Mouse (Mus musculus) embryo, embryonic 10 days (tissue): Measurements from ENCODE around the gene Cenpq.
A peak's percentile ranks its signal among the peaks of the same experiment; 100 is the strongest.

Experiments
- DNase-seq: peaks from one replicate; pipeline ENCODE4 v3.0.0-alpha.2; 2015; ENCODE audit warnings: low spot score

The Cenpq gene

GRCm38 (mm10) chr17:40934420-40935231 is at the start of gene Cenpq, which contains the start of gene Mut:
Cenpq (minus strand) TSS chr17:40935047.
Mut (plus strand) TSS chr17:40934685.
- DNase-seq: peak; percentile 99

GRCm38 (mm10) chr17:40977914-40978313 is 43.1 kb upstream of the Cenpq start:
- DNase-seq: no peak

DNA sequence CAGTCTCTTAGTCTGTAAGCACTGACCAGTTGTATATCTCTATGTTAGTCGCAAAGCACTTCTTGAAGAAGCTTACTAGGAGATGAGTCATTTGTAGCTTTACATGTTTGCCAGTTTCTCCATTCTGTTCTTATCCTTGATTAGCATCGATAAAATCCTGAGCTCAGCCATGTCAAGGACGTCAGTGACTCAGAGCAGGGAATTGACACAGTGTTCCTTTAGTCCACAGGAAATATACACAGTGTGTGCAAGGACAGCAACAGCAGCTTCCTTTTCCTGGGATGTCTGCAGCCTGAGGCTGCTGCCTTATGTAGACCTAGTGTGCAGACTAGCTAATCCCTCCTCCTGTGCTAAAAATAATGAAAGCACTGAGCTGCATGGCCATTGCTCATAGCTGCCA is 13.7 kb upstream of the Cenpq start:
- DNase-seq: no peak

GRCm38 (mm10) chr17:40933985-40934384 is 862 bp downstream of the Cenpq start:
- no peak for DNase-seq

DNA sequence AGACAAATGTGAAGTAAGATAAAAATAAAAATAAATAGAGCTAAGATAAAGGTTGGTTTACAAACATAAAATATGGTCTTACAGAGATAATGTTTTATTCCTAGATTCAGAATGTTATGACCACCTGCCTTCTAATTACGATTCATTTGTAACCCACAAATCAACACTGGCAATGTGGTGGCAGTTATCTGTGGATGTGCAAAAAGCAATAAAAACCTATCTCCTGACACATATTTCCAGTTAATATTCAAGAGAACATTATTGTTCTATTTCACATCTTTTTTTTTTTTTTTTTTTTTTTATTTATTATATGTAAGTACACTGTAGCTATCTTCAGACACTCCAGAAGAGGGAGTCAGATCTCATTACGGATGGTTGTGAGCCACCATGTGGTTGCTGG is 19.3 kb downstream of the Cenpq start:
- no peak for DNase-seq

DNA sequence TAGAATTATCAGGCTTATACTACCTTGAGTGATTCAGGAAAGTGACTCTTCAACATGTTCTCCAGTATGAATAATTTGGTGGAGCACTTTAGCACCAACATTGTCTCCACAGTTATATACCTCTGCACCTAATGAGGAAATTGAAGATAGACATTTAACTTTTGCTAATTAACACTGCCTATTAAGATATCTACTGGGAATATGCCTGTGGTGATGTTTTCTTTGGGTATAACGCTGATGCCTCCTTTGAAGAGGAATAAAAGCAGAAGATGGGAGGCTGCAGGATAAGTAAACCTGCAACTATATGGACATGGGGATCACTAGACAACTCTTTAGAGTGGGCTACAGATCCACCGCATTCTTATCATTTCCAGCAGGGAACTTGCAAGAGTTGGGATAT is 20.6 kb downstream of the Cenpq start, which contains the start of gene Glyatl3:
Glyatl3 (minus strand) TSS at position 101 of the 400 bp plus-strand sequence.
- no peak for DNase-seq

DNA sequence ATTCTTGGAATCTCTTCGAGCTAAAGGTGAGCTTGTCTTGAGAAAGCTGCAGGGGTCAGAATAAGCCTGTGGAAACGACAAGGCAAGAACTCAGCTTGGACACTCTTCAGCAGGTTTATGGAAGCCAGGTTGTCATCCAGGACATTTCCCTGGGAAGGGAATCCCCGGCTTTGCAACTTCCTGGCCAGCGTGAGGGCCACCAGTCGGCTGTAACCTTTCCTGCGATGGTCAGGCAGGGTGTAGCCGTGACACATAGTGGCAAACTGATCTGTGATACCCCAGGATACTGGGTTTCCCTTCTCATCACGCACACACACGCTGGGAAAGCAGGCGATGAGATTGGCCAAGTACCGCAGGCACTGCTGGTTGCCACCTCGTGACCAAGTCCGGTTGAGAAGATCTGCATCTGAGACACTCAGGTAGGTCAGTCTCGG is 30.1 kb downstream of the Cenpq start:
- peak; percentile 21 for DNase-seq

GRCm38 (mm10) chr17:40904056-40904597 is 30.7 kb downstream of the Cenpq start:
- peak; percentile 10 for DNase-seq

GRCm38 (mm10) chr17:40903345-40903744 is 31.5 kb downstream of the Cenpq start:
- no peak for DNase-seq

DNA sequence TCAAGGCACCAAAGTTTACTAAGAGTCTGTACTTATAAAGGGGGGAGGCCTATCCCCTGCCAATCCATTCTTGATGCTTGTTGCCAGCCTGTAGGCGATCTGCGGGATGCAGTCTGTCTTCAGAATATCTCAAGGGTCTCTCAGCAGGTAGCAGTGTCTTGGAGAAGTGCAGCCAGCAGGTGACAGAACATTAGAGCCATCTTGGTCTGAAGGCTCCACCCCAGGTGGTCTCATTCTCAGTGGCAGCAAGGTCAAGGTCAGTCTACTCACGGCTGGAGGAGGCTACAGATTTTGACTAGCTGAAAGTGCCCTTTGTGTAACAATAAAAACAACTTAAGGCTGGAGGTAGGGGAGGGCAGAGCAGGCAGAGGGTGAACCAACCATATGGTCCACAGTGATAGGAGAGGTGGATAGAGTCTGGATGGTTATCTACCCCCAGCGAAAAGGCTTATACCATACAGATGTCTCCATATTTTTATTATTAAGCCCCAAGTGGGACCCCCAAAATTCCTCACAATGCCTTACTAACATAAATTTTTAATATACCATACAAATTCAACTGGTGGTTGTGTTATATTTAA is 35.0 kb downstream of the Cenpq start:
- DNase-seq: no peak

GRCm38 (mm10) chr17:40896863-40897262 is 38.0 kb downstream of the Cenpq start:
- peak; percentile 54 for DNase-seq

DNA sequence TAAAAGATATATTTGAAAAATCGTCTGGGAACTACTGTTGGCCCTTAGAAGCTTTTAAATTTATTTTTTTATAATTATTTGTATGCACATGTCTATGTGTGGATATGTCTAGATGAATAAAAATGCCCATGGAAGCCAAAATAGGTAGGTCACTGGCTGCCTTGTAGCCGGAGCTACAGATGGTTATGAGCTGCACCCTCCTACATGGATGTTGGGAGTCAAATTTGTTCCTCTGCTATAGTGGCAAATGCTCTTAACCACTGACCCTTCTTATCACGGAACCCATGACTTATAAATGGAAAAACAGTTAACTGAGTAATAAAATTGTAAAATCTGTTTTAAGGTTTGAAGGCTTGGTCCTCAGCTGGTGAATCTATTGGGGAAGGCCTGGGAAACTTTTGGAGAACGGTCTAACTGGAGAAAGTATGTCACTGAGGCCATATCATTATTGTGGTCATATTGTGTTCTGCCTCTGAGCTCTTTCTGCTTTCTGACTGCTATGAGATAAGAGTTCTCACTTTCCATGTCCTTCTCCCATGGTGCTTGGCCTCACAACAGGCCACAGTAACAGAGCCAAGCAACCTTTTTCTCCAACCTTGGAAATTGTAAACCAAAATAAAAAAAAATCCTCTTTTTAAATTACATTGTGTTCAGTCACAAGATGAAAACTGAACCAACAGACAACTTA is 46.9 kb downstream of the Cenpq start:
- DNase-seq: no peak

DNA sequence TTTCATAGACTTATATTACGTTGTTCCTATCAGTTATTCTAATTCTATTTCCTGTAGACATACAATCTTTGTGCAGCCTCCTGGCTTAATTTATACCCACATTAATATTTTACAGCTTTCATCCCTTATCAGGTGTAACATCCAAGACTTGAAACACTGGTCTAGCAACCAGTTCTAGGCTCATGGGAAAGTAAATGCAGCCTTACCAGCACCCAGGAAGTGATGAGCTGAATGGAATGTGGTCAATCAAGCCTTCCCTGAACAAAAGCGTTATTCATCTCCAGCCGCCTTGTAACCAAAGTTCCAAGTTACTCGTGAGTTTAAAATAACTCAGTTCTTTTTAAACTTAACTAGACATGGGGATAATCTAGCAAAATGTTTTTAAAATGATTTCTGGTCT is 49.7 kb downstream of the Cenpq start:
- no peak for DNase-seq

- no peak for DNase-seq
These were observed 52.7 kb downstream of the Cenpq start for GRCm38 (mm10) chr17:40882172-40882571.

DNA sequence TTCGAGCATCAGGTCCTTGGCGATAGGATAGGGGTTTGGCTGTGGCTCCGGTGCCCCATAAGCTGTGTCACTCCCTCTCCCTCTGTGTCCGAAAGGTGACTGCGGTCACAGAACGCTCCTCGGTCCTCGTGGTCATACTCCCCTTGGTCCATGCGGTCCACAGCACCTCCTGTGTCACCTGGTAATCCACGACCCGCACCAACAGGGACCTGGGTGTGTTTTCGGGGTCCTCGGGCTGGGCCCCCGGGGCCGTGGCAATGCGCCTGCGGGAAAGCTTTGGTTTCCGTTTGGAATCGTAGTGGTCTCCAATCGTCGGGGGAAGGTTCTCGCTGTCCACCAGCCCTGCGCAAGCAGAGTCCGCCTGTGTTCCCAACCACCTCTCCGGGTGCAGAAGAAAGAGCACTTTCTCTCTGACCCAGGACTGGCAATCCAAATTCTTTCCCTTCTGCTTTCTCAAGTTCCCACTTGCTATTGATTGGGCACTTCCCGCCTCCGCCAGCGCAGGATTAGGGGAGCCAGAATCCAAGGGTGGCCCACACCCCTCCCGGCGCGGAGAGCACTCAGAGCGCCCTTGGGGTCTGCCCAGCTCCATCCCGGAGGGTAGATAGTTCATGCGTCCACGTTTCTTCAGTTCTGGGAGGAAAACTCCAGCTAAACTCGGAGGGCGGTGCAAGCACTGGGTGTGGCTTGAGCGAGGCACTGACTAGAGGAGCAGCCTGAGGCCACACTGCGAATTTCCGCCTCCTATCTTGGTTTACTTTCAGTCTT is 54.7 kb downstream of the Cenpq start, which contains the start of gene 9130008F23Rik:
9130008F23Rik (minus strand) TSS at position 636 of the 768 bp plus-strand sequence.
- DNase-seq: peak; percentile 78

GRCm38 (mm10) chr17:40879528-40879923 is 55.3 kb downstream of the Cenpq start:
- DNase-seq: no peak

- no peak for DNase-seq
These were observed 57.1 kb downstream of the Cenpq start for GRCm38 (mm10) chr17:40877741-40878140.

- no peak for DNase-seq
These were observed 59.3 kb downstream of the Cenpq start for GRCm38 (mm10) chr17:40875568-40875967.

DNA sequence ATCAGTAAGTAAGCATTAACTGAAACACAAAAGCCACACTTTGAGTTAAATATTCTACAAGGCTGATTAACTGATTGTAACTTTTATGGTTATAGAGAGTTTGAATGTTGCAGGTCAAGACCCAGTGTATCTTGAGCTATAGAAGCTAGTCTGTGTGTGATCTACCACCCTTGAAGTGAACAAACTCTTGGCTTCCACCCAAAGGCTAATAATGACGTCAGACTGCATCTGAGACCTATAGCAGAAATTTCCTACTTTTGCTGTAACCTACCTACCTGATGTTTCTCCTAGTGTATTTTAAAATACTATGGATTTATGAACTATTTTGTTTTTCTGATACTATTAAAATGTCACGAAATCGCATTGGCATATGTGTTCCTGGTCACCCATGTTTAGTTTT is 60.1 kb downstream of the Cenpq start:
- no peak for DNase-seq

DNA sequence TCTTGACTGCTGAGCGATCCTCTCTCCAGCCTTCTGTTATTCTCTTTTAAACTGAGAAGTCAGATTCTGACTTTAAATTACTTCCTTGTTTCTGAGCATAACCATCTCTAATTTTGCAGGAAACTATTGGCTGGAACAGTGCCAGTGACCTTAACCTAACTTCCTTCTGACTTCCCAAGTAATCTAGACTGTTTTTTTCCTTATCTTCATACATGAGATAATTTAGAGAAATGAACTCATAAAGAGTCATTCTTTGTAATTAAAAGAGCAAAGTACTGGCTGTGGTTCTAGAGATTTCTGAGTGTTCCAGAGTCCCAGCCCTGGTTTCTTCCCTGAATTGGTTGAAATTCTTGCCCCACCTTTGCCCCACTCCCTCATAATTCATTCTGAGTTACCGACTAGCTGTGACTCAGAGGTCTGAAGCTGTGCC is 61.2 kb downstream of the Cenpq start:
- peak; percentile 20 for DNase-seq
